Mouse (Mus musculus) lung, adult 2 months (tissue): ENCODE results near the gene Abi1. TPM values are rescaled to one million over a fixed set of nuclear protein-coding genes. Genes with fewer than 3 reads are reported as not detected.
"Not testable (repeated sequence)": the region's sequence is repeated elsewhere in the genome, so short reads cannot be mapped to it uniquely, and the experiment has no call there.

ENCODE experiments used
- DNase-seq: peaks from one replicate; pipeline ENCODE4 v3.0.0; 2022
- H3K4me1 ChIP-seq: fragments of 200-500 bp; 2 replicates; pipeline ENCODE4 v1.6.1; 2011; ENCODE audit warnings: low read length; ENCODE audit not compliant: control insufficient read depth, insufficient read depth
- H3K4me3 ChIP-seq: fragments of 200-500 bp; replicated peaks from 2 replicates; pipeline ENCODE3; 2011; ENCODE audit warnings: low read depth, mild to moderate bottlenecking, control low read depth, low read length; ENCODE audit errors: extremely low read depth
- CTCF ChIP-seq: fragments of 200-500 bp; IDR thresholded peaks from 2 replicates; pipeline ENCODE4 v1.5.1; 2011; ENCODE audit warnings: mild to moderate bottlenecking, low read length, control low read depth; ENCODE audit not compliant: insufficient read depth
- POLR2A ChIP-seq: fragments of 200-500 bp; IDR thresholded peaks from 2 replicates; pipeline ENCODE4 v1.6.1; 2011; ENCODE audit warnings: low read depth, mild to moderate bottlenecking, control low read depth, low read length, borderline replicate concordance; ENCODE audit errors: extremely low read depth
- WGBS: fragments of 180-500 bp; shearing (Covaris S2); methylation state at CpG from one replicate; pipeline ENCODE4 v1.1.7; 2018; 5-methylcytosine and 5-hydroxymethylcytosine counted together
- polyA plus RNA-seq: library from polyadenylated mRNA; depleted of rRNA; stranded (reverse); fragments of >200 nt; gene quantifications from 2 replicates; pipeline ENCODE4 v1.2.3, GENCODE M21; 2012; rRNA removed

Abi1 gene
- polyA plus RNA-seq, 1 experiment: 137 TPM

DNA sequence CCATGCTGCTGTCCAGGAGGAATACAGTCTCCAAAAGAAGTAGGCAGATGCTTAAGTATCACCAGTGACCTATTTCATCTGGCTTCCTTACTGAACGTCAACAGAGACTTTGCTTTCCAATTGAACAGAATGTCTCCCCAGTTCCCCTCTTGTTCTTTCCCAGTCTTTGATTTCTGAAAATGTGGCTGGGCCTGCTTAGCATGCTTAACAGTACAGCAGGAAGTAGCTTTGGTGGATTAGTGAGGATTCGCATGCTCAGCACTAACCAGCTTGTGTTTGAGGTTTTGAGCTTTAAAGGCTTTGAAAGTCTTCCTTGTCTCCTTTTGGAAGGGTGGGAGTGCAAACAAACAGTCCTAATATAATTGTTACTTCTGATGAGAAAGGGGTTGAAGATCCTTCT, 111.8 kb downstream of the Abi1 start:
- 87% methylated on average over 2 of the region's 2 CpGs for WGBS
- TF ChIP-seq CTCF: no peak
- TF ChIP-seq POLR2A: no peak
- DNase-seq: no peak
- H3K4me1 ChIP-seq: no peaks in the 10 kb centered on the region
- H3K4me3 ChIP-seq: no peak overlapping the region

DNA sequence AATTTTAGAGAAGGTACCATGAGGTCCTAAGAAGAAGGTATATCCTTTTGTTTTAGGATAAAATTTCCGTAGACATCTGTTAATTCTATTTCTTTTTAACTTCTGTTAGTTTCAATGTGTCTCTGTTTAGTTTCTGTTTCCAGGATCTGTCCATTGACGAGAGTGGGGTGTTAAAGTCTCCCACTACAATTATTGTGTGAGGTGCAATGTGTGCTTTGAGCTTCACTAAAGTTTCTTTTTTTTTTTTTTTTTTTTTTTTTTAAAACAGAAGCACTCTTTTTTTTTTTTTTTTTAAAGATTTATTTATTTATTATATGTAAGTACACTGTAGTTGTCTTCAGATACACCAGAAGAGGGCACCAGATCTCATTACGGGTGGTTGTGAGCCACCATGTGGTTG, 114.1 kb downstream of the Abi1 start:
- H3K4me3 ChIP-seq, DNase-seq, H3K4me1 ChIP-seq: not testable (repeated sequence)
- WGBS: 94% methylated on average over 2 of the region's 3 CpGs

DNA sequence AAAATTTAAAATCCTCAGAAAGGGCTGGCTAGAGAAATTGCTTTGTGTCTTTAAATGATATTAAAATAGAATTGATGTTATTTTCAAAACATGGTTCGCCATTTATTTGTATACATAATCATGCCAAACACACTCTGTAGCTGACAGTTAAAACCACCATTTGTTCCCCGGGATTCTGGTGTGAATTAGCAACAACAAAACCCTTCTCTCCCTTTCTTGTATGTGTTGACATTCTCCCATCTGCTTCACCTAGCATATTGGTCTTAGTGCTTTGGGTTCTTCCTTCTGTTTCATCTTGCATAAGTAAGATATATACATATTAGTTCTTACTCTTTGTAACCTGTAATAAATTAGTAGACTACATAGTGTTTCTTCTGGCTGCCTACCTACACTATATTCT, 121.4 kb downstream of the Abi1 start:
- Histone ChIP-seq H3K4me1 (no peaks in the 10 kb centered on the region), H3K4me3 (no peak overlapping the region)
- WGBS: 81% methylated on average over 2 of the region's 2 CpGs
- TF ChIP-seq CTCF (no peak), POLR2A (no peak)
- DNase-seq: no peak

DNA sequence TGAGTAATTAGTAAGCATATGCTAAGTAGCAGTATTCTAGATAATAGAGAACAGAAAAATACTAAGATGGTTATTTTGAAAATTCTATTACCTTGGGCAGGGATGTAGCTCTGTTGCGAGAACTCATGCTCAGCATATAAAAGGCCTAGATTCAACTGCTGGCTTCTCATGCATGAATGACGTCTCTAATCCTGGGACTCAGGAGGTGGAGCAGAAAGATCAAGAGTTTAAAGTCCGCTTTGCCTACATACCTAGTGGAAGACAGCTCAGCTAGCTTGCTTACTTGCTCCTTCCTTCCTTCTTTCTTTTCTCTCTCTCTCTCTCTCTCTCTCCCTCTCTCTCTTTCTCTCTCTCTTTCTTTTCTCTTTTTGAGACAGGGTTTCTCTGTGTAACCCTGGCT, 125.6 kb downstream of the Abi1 start:
- TF ChIP-seq POLR2A (no peak), CTCF (no peak)
- WGBS: 91% methylated on average over 3 of the region's 3 CpGs
- Histone ChIP-seq H3K4me3 (no peak overlapping the region), H3K4me1 (no peaks in the 10 kb centered on the region)
- DNase-seq: no peak

DNA sequence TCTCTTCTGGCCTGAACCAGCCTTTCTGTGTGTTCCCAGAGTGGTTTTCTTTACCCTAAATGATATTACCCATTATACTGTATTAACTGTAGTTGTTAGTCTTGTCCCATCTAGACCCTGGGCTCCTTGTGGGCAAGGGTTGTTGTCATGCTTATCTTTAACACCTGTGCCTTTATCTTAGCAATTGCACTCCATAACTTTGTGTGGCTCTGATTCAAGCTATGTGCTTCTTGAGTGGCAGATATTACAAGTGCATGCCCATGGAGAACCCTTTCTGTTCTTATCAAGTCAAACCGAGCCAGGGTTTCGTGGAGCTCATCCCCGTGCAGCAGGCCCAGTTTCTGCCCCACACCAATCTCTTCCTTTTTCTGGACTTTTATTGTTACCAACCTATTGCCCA, 136.1 kb downstream of the Abi1 start:
- no peak overlapping the region for H3K4me3 ChIP-seq
- DNase-seq: no peak
- no peaks in the 10 kb centered on the region for H3K4me1 ChIP-seq
- no peak for TF ChIP-seq CTCF
- TF ChIP-seq POLR2A: no peak
- WGBS: 95% methylated on average over 3 of the region's 3 CpGs

DNA sequence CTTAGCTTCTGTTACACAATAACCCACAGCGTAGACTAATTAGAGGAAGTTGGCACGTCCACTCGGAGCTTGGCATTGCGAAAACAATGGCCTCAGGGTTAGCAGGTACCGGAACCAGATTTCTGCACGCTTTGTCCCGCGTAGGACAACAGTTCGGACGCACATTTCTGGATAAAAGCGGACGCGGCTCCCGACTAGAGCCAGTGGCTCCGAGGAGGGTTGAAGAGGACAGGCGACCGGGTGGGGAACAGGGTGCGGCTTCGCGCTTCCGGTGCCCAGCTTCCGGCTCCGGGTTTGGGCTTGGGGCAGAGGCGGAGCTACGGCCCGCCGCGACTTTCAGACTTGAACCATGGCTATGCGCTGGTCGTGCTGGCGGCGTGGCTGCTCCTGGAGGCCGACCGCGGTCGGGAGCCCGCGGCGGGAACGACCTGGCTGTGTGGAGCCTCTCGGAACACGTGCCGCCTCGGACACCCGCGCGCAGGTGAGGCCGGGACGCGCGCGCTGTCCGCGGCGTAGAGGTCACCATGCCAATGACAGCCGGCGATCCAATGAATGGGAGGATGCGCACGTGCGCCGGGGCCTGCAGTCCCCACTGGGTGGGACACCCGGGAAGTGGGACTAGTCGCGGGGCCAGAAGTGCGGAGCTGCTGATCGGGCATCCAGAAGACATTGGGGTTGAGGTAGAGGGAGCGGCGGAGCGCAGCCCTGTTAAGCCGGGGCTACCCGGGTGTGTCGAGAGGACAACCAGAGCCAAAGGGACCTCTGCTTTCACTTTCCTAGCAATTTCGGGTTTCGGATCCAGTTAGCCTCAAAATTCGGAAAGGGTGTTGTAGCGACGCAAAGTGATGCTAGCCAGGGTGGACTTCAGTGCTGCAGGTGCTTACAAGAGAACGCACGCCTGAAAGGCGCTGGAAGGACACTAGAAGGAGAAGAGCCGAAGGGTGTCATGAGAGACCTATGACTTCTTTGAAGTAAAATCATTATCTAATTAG, 144.5 kb downstream of the Abi1 start, which contains the start of gene Pdss1:
TSS of gene Pdss1 (plus strand) at position 241 of the 992 bp plus-strand sequence.
- DNase-seq: peak; percentile 84
- Histone ChIP-seq H3K4me1 (no peaks in the 10 kb centered on the region; the same call in 1 of the 2 replicates), H3K4me3 (peak within 1 kb of the TSS; percentile 62)
- no peak for TF ChIP-seq CTCF
- peak; percentile 84 for TF ChIP-seq POLR2A
- under 1% methylated on average over 81 of the region's 81 CpGs for WGBS

DNA sequence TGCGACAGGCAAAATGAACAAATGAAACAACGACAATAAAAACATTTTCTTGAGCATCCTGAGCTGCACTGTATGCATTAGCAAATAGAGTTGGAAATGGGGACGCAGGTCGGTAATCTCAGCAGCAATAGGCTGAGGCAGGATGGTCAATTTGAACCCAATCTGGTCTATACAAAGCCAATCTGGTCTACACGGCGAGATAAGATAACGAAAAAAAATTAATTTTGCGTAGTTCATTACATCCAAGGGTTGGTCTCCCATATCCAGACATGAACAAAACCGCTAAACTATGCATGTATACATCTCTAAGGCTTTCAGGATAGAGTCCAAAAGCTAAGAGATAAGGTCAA, 145.1 kb downstream of the Abi1 start:
- Histone ChIP-seq H3K4me3 (peak overlapping the region; percentile 62), H3K4me1 (no peaks in the 10 kb centered on the region; the same call in 1 of the 2 replicates)
- no peak for TF ChIP-seq CTCF
- no peak for TF ChIP-seq POLR2A
- peak; percentile 6 for DNase-seq
- WGBS: 19% methylated on average over 9 of the region's 9 CpGs

Other genes starting within 250 kb of the Abi1 start
- 3.0 and 3.1 TPM in 2 replicates for gene Pdss1, start 144.7 kb downstream of the Abi1 start, polyA plus RNA-seq
- 16.4 and 17.1 TPM in 2 replicates for gene Acbd5, start 27.9 kb upstream of the Abi1 start, polyA plus RNA-seq
- gene Mastl, start 115.8 kb upstream of the Abi1 start, polyA plus RNA-seq: 0.08 and 0.17 TPM in 2 replicates
- gene Yme1l1, start 116.1 kb upstream of the Abi1 start, polyA plus RNA-seq: 3.9 and 6.2 TPM in 2 replicates
- gene 4931423N10Rik, start 167.2 kb upstream of the Abi1 start, polyA plus RNA-seq: not detected in 2 replicates